Mouse (Mus musculus) megakaryocyte, embryonic 14.5 days (primary cell): ENCODE measurements around the gene Syne3.

Experiments used
- FLI1 ChIP-seq: IDR thresholded peaks from 2 replicates; pipeline ENCODE4 v1.6.1; 2012; ENCODE audit warnings: low read length, inconsistent platforms, mixed read lengths
- GATA1 ChIP-seq: IDR thresholded peaks from 3 replicates; pipeline ENCODE4 v1.6.1; 2012; ENCODE audit warnings: mixed read lengths, low read length, inconsistent platforms, borderline replicate concordance

GRCm38 (mm10) chr12:105034130-105034769 lies 24.6 kb upstream of the Syne3 start:
- TF ChIP-seq GATA1 (no peak), FLI1 (no peak)
